Mouse (Mus musculus) stomach, embryonic 14.5 days (tissue): ENCODE measurements around the gene Ubxn6. TPM values are rescaled to one million over a fixed set of nuclear protein-coding genes. Genes with fewer than 3 reads are reported as not detected.
"Not testable (repeated sequence)": the region's sequence is repeated elsewhere in the genome, so short reads cannot be mapped to it uniquely, and the experiment has no call there.

Experiments used
- ATAC-seq: fragments of 200-750 bp; cut with Nextera tagmentation; 2 replicates; pipeline ENCODE4 v1.8.0; 2017; ENCODE audit warnings: low read depth, moderate TSS enrichment; ENCODE audit not compliant: insufficient number of reproducible peaks, insufficient read depth, low FRiP score
- H3K27ac ChIP-seq: fragments of 300-500 bp; sonication (generic); 2 replicates; pipeline ENCODE4 v1.5.1; 2014; ENCODE audit warnings: mild to moderate bottlenecking, low read length, moderate library complexity, mixed read lengths
- H3K27me3 ChIP-seq: fragments of 300-500 bp; sonication (generic); 2 replicates; pipeline ENCODE4 v1.6.1; 2014; ENCODE audit warnings: low read length, control low read depth, mixed read lengths; ENCODE audit not compliant: control insufficient read depth, insufficient read depth
- H3K36me3 ChIP-seq: fragments of 300-500 bp; sonication (generic); 2 replicates; pipeline ENCODE4 v1.6.1; 2014; ENCODE audit warnings: mild to moderate bottlenecking, control low read depth, low read length, moderate library complexity, mixed read lengths; ENCODE audit not compliant: control insufficient read depth, insufficient read depth
- H3K4me1 ChIP-seq: fragments of 300-500 bp; sonication (generic); 2 replicates; pipeline ENCODE4 v1.6.1; 2014; ENCODE audit warnings: low read length, control low read depth, mixed read lengths; ENCODE audit not compliant: control insufficient read depth, insufficient read depth
- H3K4me2 ChIP-seq: fragments of 300-500 bp; sonication (generic); replicated peaks from 2 replicates; pipeline ENCODE4 v1.6.1; 2014; ENCODE audit warnings: low read depth, low read length, control low read depth
- H3K4me3 ChIP-seq: fragments of 300-500 bp; sonication (generic); 2 replicates; pipeline ENCODE4 v1.5.1; 2014; ENCODE audit warnings: low read depth, low read length, control low read depth
- H3K9ac ChIP-seq: fragments of 300-500 bp; sonication (generic); replicated peaks from 2 replicates; pipeline ENCODE4 v1.6.1; 2014; ENCODE audit warnings: low read depth, mild to moderate bottlenecking, control low read depth, low read length, moderate library complexity, mixed read lengths
- H3K9me3 ChIP-seq: fragments of 300-500 bp; sonication (generic); 2 replicates; pipeline ENCODE4 v1.6.1; 2016; ENCODE audit warnings: low read depth, low read length, control low read depth; ENCODE audit not compliant: control insufficient read depth
- WGBS: fragments of 180-500 bp; shearing (Covaris S2); extraction: QIAGEN DNeasy Blood & Tissue Kit; methylation state at CpG from one replicate; pipeline ENCODE4 v1.1.7; 2014; 5-methylcytosine and 5-hydroxymethylcytosine counted together
- polyA plus RNA-seq: library from polyadenylated mRNA; unstranded; fragments of >200 nt; fragmentation: Nextera tagmentation; extraction: Ambion mirVana; gene quantifications from 2 replicates; pipeline ENCODE4 v1.2.1, GENCODE M21; 2014

Ubxn6 gene
- polyA plus RNA-seq, 1 experiment from 2014 or later: 41.9 TPM

GRCm38 (mm10) chr17:56074097-56074826, 566 bp downstream of the Ubxn6 start:
- H3K4me3 ChIP-seq: peak overlapping the region; percentile 76
- peak overlapping the region; percentile 57; the same call in 1 of the 2 replicates for H3K9ac ChIP-seq
- H3K4me1 ChIP-seq: peaks cover 9% of the 10 kb centered on the region
- peaks cover 29% of the 10 kb centered on the region for H3K36me3 ChIP-seq
- no peaks in the 10 kb centered on the region for H3K9me3 ChIP-seq
- no peaks in the 10 kb centered on the region for H3K27me3 ChIP-seq
- WGBS: 7% methylated on average over 22 of the region's 22 CpGs
- peak overlapping the region; percentile 98 for H3K27ac ChIP-seq
- H3K4me2 ChIP-seq: peak overlapping the region; percentile 62
- peak; percentile 15; the same call in 1 of the 2 replicates for ATAC-seq

- ATAC-seq: no peak
- H3K9me3 ChIP-seq: no peaks in the 10 kb centered on the region
- H3K27ac ChIP-seq: no peak overlapping the region
- H3K9ac ChIP-seq: no peak overlapping the region
- H3K4me3 ChIP-seq: no peak overlapping the region
- no peaks in the 10 kb centered on the region for H3K27me3 ChIP-seq
- H3K4me2 ChIP-seq: no peak overlapping the region
- peaks cover 49% of the 10 kb centered on the region for H3K36me3 ChIP-seq
- 90% methylated on average over 5 of the region's 5 CpGs for WGBS
- peaks cover 9% of the 10 kb centered on the region for H3K4me1 ChIP-seq
Measured at GRCm38 (mm10) chr17:56072243-56072642, 2.6 kb downstream of the Ubxn6 start.

GRCm38 (mm10) chr17:56071126-56071525, 3.7 kb downstream of the Ubxn6 start:
- H3K4me1 ChIP-seq: peaks cover 9% of the 10 kb centered on the region
- no peak overlapping the region for H3K4me2 ChIP-seq
- H3K9ac ChIP-seq: no peak overlapping the region
- no peak overlapping the region for H3K4me3 ChIP-seq
- ATAC-seq: no peak
- no peak overlapping the region for H3K27ac ChIP-seq
- no peaks in the 10 kb centered on the region for H3K27me3 ChIP-seq
- H3K9me3 ChIP-seq: no peaks in the 10 kb centered on the region
- H3K36me3 ChIP-seq: peaks cover 59% of the 10 kb centered on the region

DNA sequence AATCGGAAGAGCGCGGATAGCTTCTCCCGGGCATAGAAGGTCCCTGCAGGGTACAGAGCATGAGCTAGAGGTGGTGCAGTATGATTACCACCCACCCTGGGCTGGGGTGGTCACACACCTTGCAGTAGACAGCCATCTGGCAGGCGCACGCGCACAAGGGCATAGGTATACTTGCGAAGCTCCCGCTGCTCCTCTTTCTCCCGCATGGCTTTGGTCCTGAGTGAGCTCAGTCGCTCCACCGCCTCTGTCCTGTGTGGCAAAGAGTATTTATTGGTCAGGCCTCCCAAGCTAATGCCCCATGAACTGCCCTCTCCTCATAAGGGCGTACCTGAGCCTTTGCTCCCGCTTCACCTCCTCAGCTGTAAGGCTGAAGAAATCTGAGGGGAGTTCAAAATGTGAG, 5.8 kb downstream of the Ubxn6 start:
- WGBS: 96% methylated on average over 14 of the region's 14 CpGs
- Histone ChIP-seq H3K36me3 (peaks cover 79% of the 10 kb centered on the region), H3K4me2 (no peak overlapping the region)

DNA sequence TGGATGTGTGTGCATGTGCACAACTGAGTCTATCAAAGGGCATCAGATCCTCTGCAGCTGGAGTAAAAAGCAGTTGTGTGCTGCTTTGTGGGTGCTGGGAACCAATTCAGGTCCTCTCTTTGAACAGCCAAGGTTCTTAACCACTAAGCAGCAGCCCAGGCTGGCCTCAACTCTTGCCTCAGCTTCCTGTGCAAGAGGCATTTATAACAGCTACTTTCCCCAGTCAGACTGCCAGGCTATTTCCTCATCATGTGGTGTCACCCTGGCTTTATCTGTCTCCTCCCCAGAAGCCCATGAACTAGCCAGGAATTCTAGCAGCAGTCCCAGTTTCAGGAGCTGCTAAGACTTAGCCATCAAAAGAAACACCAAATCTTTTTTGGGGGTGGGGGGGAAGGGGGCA, 8.4 kb downstream of the Ubxn6 start:
- no peak for ATAC-seq
- H3K9ac ChIP-seq: no peak overlapping the region
- H3K36me3 ChIP-seq: peaks cover 93% of the 10 kb centered on the region
- H3K27ac ChIP-seq: no peak overlapping the region
- no peaks in the 10 kb centered on the region for H3K27me3 ChIP-seq
- no peaks in the 10 kb centered on the region for H3K4me1 ChIP-seq
- no peaks in the 10 kb centered on the region for H3K9me3 ChIP-seq
- H3K4me2 ChIP-seq: no peak overlapping the region
- no peak overlapping the region for H3K4me3 ChIP-seq

More for the DNA sequence above, 5.8 kb downstream of the Ubxn6 start:
- no peak for ATAC-seq
- H3K27ac ChIP-seq: no peak overlapping the region
- H3K27me3 ChIP-seq: no peaks in the 10 kb centered on the region
- peaks cover 4% of the 10 kb centered on the region; the same call in 1 of the 2 replicates for H3K4me1 ChIP-seq
- H3K4me3 ChIP-seq: no peak overlapping the region
- H3K9ac ChIP-seq: no peak overlapping the region
- H3K9me3 ChIP-seq: no peaks in the 10 kb centered on the region

- H3K9me3 ChIP-seq, H3K4me3 ChIP-seq, H3K4me2 ChIP-seq, H3K27me3 ChIP-seq, H3K4me1 ChIP-seq, H3K27ac ChIP-seq, ATAC-seq, H3K9ac ChIP-seq: not testable (repeated sequence)
- peaks cover 94% of the 10 kb centered on the region for H3K36me3 ChIP-seq
- 77% methylated on average over 6 of the region's 6 CpGs for WGBS
Measured at GRCm38 (mm10) chr17:56065715-56066114, 9.1 kb downstream of the Ubxn6 start.

DNA sequence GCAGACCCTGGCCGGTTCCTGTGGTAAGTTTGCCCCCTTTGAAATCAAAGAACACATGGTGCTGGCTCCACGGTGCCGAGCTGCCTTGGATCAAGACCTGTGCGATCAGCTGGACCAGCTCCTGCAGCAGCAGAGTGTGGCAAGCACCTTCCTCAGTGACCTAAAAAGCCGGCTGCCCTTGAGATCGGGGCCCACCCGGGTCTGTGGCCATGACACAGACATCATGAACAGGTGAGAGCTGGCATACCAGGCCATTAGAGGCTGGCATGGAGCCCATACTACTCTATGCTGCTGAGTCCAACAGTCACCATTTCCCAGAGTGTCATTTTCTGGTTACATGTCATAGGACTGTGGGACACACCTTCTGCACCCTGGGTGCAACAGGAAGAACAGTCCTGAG, 12.7 kb downstream of the Ubxn6 start:
- 91% methylated on average over 7 of the region's 7 CpGs for WGBS
- H3K9me3 ChIP-seq: no peaks in the 10 kb centered on the region
- H3K36me3 ChIP-seq: peaks cover 89% of the 10 kb centered on the region

GRCm38 (mm10) chr17:56057381-56058120, 17.3 kb downstream of the Ubxn6 start:
- Histone ChIP-seq H3K9me3 (no peaks in the 10 kb centered on the region), H3K36me3 (peaks cover 59% of the 10 kb centered on the region), H3K4me3 (no peak overlapping the region), H3K9ac (no peak overlapping the region), H3K4me2 (no peak overlapping the region), H3K27ac (no peak overlapping the region), H3K4me1 (no peaks in the 10 kb centered on the region), H3K27me3 (no peaks in the 10 kb centered on the region)
- ATAC-seq: no peak
- WGBS: 85% methylated on average over 11 of the region's 11 CpGs

More for the DNA sequence above, 12.7 kb downstream of the Ubxn6 start:
- Histone ChIP-seq H3K9ac (no peak overlapping the region), H3K4me2 (no peak overlapping the region), H3K27me3 (no peaks in the 10 kb centered on the region), H3K4me3 (no peak overlapping the region), H3K27ac (no peak overlapping the region), H3K4me1 (no peaks in the 10 kb centered on the region)
- no peak for ATAC-seq
